Mouse (Mus musculus) embryo, embryonic 11.5 days (tissue): ENCODE measurements at regions not wholly inside any gene's neighbourhood (a gene's known extent, or its start where the extent isn't known, plus 50 kb on each side); places are given as distances from the start of the nearest gene placed in this dataset.

Source experiments
- DNase-seq: peaks from one replicate; pipeline ENCODE4 v3.0.0-alpha.2; 2012; ENCODE audit warnings: low read depth, low spot score

DNA sequence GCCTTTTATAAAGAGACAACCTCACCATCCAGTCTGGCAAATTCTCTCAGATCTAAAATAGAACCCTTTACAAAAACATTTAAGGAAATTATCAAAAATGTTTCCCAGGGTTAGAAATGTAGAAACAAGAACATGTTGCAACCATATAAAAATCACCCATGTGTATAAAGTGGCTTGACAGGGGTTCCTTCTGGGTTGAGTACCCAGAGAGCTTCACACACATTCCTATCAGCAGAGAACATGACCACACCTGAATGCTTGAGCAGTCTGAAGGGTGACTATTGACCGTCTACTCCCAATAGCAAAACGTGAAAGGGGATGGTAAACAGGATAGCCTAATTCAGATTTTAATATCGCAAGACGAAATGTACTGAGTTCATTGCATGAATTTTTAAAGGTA, 57.8 kb upstream of the Zfand5 start:
- DNase-seq, result no peak

DNA sequence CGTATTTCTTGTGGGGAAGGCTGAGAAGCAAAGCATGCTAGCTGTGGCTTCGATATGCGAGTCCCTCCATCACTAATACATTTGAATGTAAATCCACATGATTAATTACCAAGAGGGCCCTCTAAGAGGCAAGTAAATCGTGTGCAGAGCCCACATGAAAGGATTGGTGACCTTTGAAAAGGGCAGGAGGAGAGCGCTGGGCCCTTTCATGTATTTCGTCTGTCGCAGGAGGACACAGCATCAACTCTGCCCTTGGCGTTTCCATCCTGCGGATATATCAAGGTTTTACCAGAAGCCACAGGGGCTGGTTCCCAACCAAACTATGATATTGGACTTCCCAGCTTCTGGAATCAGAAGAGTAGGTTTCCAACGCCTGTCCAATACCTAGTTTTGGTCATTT, 78.6 kb upstream of the Zfand5 start:
- no peak for DNase-seq

DNA sequence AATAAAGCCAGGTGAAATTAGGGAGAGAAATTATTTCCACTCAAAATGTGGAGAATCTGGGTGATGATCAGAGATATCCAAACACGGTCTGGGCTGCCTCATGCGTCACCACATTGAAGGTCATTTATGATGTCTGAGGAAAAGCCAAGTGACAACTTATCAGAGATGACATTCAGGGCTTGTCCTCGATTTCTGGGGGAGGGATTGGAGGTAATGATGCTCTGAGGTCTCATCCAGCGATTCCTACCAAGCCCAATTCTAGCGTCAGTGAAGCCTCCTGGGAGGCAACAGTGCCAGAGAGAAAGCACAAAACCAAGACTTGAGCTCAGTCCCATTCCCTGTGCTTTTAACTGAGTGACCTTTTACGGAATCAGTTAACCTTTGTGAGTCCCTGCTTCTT, 79.5 kb upstream of the Zfand5 start:
- no peak for DNase-seq

- DNase-seq, result no peak
These were observed 82.9 kb upstream of the Zfand5 start for GRCm38 (mm10) chr19:21189216-21189615.

- DNase-seq, result no peak
These were observed 85.4 kb upstream of the Zfand5 start for GRCm38 (mm10) chr19:21186656-21187055.

- DNase-seq, result no peak
These were observed 86.1 kb upstream of the Zfand5 start for GRCm38 (mm10) chr19:21186016-21186415.

DNA sequence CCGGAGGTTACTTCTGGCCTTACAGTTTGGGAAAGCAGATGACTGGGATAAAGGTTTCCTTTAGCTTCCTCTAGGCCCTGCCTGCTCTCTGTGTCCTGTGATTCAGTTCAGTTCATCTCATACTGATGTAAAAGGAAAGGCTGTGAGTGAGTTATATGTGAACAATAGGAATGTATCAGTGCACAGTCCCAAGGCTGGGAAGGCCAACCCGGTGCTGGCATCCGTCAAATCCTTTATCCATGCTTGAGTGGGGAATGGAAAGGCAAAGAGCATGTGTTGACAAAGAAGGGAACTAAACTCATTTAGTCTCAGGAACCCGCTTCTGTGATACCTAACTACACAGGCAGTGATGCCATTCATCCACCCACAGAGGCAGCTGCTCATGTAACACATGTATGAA, 89.0 kb upstream of the Zfand5 start:
- no peak for DNase-seq

DNA sequence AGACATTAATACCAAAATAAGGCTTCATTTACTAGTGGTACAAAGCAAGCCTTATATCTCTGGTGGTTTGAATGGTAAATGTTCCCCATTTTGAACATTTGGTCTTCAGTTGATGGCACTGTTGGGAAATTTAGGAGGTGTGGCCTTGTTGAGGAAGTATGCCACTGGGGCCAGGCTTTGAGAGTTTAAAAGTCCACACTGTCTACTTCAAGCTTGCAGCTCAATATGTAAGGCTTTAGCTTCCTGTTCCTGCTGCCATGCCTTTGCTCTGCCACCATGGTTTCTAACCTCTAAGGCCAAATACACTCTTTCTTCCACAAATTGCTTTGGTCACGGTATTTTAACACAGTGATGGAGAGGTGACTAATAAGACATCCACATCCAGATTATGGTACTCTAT, 92.2 kb upstream of the Zfand5 start:
- DNase-seq, result no peak

GRCm38 (mm10) chr19:21175426-21175831, 96.6 kb upstream of the Zfand5 start:
- no peak for DNase-seq

GRCm38 (mm10) chr19:21174636-21175035, 97.4 kb upstream of the Zfand5 start:
- DNase-seq, result no peak

GRCm38 (mm10) chr19:21173896-21174483, 98.1 kb upstream of the Zfand5 start:
- no peak for DNase-seq

DNA sequence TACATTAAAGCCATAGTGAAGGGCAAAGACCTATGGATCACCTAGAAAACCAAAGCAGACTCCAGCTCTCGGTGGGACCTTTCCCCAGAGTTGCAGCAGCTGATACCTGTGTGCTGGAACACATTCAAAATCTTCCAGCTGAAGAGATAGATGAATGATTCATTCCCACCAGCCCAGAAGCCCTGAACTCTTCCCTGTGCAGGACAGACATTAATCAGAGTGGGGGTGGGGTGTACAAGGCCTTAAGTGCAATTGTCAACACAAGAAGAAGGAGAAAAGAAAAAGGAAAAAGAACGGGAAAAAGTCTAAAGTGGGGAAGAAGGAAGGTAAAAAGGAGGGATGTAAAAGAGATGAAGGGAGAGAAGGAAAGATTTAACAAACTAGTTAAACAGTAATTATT, 100.9 kb upstream of the Zfand5 start:
- no peak for DNase-seq

- no peak for DNase-seq
These were observed 101.3 kb upstream of the Zfand5 start for GRCm38 (mm10) chr19:21170785-21171184.

DNA sequence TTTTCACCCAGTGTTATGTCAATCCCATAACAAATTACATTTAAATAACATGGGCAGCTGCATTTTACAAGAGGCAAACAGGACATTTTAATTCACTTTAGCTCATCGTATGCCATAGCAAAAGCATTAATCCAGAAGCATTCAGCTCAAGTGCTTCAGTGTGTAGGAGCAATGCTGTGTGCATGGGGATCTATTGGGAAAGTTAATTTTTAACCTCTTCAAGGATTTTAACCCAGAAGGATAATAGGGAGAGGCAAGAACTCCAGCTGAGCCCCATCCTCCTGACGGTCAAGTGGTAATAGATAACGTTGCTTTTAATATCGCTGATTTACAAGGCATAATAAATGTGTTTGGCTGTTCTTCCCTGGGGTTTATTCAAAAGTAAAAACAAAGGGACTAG, 105.1 kb upstream of the Zfand5 start:
- no peak for DNase-seq

DNA sequence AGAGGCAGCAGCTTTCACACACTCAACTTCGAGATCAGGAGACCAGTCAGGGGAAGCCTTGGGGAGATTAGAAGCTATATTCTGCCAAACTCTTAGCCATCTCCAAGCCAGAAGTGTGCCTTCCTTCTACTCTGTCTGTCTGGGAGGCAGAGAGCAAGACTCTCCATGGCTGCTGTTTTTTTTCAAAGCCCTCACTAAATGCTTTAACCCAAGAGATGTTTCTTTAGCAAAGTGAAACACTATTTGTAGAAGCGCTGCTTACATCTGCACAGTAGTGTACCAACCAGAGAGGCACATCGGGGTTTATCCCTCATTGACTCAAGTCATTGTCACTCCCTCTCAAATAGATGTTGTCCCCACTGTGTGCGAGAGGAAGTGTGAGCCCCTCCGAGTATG, 105.6 kb upstream of the Zfand5 start:
- no peak for DNase-seq

DNA sequence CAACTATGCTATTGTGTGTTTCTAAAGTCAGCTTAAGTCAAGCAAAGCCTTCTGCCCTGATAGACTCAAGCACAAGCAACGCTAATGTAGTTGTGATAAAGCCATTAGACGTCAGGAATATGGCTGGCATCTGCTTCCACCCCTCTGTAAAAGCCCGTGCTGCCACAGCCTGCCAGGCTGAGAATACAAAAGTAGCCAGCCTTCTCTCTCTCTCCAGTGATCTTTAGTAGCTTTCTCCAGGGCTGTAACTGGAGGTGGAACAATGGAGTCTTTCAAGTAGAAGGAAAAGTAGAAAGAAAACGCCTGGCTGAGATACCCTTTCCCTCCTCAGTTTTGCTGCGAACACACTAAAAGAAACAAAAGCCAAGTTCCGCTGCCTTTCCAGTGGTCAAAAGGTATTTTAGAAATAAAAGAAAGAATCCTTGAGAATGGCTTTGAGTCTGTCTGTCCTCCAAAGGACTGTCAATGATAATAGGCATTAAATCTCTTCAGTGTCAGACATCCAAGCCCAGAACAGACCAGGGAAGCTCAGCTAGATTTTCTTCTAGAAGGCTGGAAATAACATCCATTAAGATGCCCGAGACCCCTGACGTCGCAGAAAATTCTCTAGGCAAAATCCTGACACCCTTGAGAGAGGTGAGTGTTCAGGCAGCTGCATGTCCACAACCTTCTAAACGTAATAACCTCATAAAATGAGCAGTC, 106.2 kb upstream of the Zfand5 start:
- DNase-seq, result no peak

GRCm38 (mm10) chr19:21163978-21164377, 108.1 kb upstream of the Zfand5 start:
- no peak for DNase-seq

DNA sequence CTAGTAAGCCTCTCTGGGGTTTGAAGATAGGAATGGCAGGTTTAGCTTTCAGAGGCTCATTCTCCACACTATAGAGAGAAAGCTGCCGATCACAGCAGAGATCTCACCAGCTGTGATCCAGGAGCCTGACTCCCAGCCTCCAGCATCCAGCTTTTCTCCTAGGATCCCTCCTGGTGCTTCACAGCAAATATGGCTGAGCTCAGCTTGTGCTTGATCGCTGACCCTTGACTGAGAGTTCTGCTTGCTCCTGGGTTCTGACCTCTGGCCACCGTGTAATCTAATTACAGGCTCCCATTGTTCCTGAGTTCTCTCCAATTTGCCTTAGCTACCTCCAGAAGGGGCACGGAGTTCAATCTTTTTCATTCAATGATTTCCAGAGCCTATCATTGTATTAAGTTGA, 111.1 kb upstream of the Zfand5 start:
- DNase-seq, result no peak

- DNase-seq, result no peak
These were observed 112.6 kb upstream of the Zfand5 start for GRCm38 (mm10) chr19:21159189-21160137.

DNA sequence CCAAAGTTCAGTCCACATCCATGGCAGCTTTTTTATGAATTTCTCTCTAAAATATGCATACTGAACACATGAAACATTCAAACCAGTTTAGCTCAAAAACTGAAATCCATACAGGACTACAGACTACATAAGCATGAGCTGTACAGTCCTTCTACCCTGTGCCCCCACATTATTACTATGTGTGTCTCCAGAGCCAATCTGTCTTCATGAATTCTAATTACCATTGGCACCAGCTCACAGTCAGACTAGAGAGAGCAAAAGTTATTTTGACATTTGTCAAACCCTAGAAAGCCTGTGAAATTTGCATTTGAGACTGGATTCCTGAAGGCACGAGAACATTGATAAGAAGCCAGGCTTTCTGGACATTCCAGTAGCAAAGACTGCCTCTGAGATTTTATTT, 117.9 kb upstream of the Zfand5 start:
- DNase-seq, result no peak

DNA sequence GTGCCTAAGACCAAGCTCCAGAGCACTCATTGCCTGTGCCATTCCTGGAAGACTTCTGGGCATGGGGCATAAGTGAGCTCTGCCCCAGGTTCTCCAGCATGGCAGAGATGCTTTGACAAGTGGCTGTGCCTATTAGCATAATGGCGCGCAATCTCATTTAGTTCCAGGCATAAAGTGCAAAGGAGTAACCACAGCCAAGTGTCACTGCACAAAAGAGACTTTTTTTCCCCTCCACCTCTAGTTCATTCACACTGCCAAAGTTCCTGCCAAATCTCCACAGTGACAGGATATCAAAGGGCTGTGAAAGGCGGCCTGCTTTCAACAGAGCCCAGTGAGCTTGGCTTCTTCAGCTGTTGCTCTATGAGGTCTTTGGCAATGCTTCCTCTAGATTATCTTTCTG, 120.1 kb upstream of the Zfand5 start:
- no peak for DNase-seq

GRCm38 (mm10) chr19:21150849-21151248, 121.2 kb upstream of the Zfand5 start:
- DNase-seq, result no peak

DNA sequence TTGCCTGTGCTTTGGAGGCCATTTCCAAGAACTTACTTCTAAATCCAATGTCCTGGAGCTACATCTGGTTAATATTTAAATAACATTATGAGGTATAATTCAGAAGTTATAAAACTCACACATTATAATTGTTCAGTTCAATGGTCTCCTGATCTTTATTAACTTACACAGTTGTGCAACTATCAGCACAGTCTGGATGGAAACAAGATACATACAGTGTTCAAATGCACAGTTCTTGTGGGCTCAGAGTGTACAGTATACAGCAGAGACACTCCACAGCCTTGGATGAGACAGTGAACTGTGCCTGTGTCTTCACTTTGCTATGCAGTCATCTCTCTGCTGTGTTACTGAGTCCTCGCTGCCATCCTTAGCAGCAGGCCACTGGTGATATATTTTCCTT, 121.8 kb upstream of the Zfand5 start:
- DNase-seq, result no peak
